ENCODE assay signal across 23 mouse cellular contexts in genomic region chr15:61708928-61709327, GRCm38 (mm10).
"Had no signal": no experiment of that assay in that cellular context is flagged by ENCODE, and none has a peak within 500 bp of the region (broad histone marks: within the 10 kb centered on the region; RNA-seq: fewer than 3 reads in every experiment).

No protein-coding gene starts in this region.

- H3K9me3 ChIP-seq: limb, embryonic 12.5 days; limb, embryonic 15.5 days; lung, embryonic 15.5 days; neural tube, embryonic 13.5 days had no signal

- H3K36me3 ChIP-seq: limb, embryonic 12.5 days; limb, embryonic 15.5 days; lung, embryonic 15.5 days; neural tube, embryonic 13.5 days had no signal

- H3K9ac ChIP-seq: limb, embryonic 12.5 days; limb, embryonic 15.5 days; liver, embryonic 14.5 days; liver, postnatal 0 days; lung, embryonic 15.5 days; neural tube, embryonic 13.5 days had no signal

- H3K4me3 ChIP-seq: limb, embryonic 12.5 days; limb, embryonic 15.5 days; lung, embryonic 15.5 days; myocyte; neural tube, embryonic 13.5 days had no signal

- H3K4me1 ChIP-seq: limb, embryonic 12.5 days; neural tube, embryonic 13.5 days had no signal

- ATAC-seq: intestine, embryonic 16.5 days; liver, postnatal 0 days had no signal

- H3K27me3 ChIP-seq: limb, embryonic 12.5 days; limb, embryonic 15.5 days; lung, embryonic 15.5 days; neural tube, embryonic 13.5 days had no signal

- H3K4me2 ChIP-seq: limb, embryonic 12.5 days; limb, embryonic 15.5 days; liver, embryonic 11.5 days; lung, embryonic 15.5 days; neural tube, embryonic 13.5 days had no signal

- H3K27ac ChIP-seq: limb, embryonic 12.5 days; limb, embryonic 15.5 days; liver, embryonic 14.5 days; neural tube, embryonic 13.5 days; stomach, postnatal 0 days had no signal

- DNase-seq: kidney, adult 18-20 months; kidney, adult 9 months; kidney, postnatal 14 days; kidney, postnatal 4 days; left cerebral cortex, postnatal 4 days; liver, postnatal 0 days; lung, postnatal 10 days; lung, postnatal 4 days; right cerebral cortex, adult 18-20 months; right cerebral cortex, postnatal 14 days; right cerebral cortex, postnatal 4 days; thymus, adult 2 months; thymus, postnatal 14 days; thymus, postnatal 4 days had no signal
